In genomic region chr8:106462131-106462530, GRCm38 (mm10) we compare ENCODE assay signal across 41 mouse cellular contexts. TPM values are rescaled to one million over a fixed set of nuclear protein-coding genes. Genes with fewer than 3 reads are reported as not detected.
"Had no signal": no experiment of that assay in that cellular context is flagged by ENCODE, and none has a peak within 500 bp of the region (broad histone marks: within the 10 kb centered on the region; RNA-seq: fewer than 3 reads in every experiment).

No protein-coding gene starts in this region.

- H3K27ac ChIP-seq: heart, embryonic 15.5 days; hindbrain, embryonic 13.5 days; hindbrain, embryonic 15.5 days; hindbrain, postnatal 0 days; kidney, embryonic 15.5 days; kidney, postnatal 0 days; limb, embryonic 12.5 days had no signal

- H3K36me3 ChIP-seq: heart, embryonic 12.5 days; heart, embryonic 15.5 days; hindbrain, embryonic 13.5 days; hindbrain, embryonic 15.5 days; kidney, embryonic 15.5 days; limb, embryonic 12.5 days had no signal

- DNase-seq: forebrain, postnatal 0 days; gastrocnemius, postnatal 14 days; gastrocnemius, postnatal 36 days; heart, postnatal 14 days; heart, postnatal 36 days; kidney, adult 11 months; kidney, adult 9 months; kidney, postnatal 14 days; kidney, postnatal 36 days; layer of hippocampus, adult 9-11 months; layer of hippocampus, postnatal 36 days; left cerebral cortex, postnatal 4 days had no signal

- H3K4me2 ChIP-seq: heart, embryonic 12.5 days; heart, embryonic 15.5 days; hindbrain, embryonic 13.5 days; hindbrain, embryonic 15.5 days; kidney, embryonic 15.5 days; limb, embryonic 12.5 days had no signal

- H3K9me3 ChIP-seq: heart, embryonic 15.5 days; hindbrain, embryonic 13.5 days; kidney, embryonic 15.5 days; limb, embryonic 12.5 days had no signal

- H3K9ac ChIP-seq: forebrain, postnatal 0 days; heart, embryonic 12.5 days; heart, embryonic 15.5 days; hindbrain, embryonic 13.5 days; hindbrain, embryonic 15.5 days; kidney, embryonic 15.5 days; limb, embryonic 12.5 days had no signal

- H3K4me3 ChIP-seq: heart, embryonic 12.5 days; heart, embryonic 15.5 days; hindbrain, embryonic 13.5 days; hindbrain, embryonic 15.5 days; kidney, embryonic 15.5 days; limb, embryonic 12.5 days had no signal

- ATAC-seq: forebrain, postnatal 0 days; hindbrain, postnatal 0 days; intestine, embryonic 16.5 days had no signal

- H3K27me3 ChIP-seq: heart, embryonic 12.5 days; heart, embryonic 15.5 days; hindbrain, embryonic 13.5 days; hindbrain, embryonic 15.5 days; kidney, embryonic 15.5 days; limb, embryonic 12.5 days had no signal

- H3K4me1 ChIP-seq: hindbrain, embryonic 13.5 days; hindbrain, embryonic 15.5 days; limb, embryonic 12.5 days had no signal

RNA-seq across cellular contexts. Expression of gene 6030452D12Rik, which starts 38.2 kb away (rescaled TPM):
- total RNA-seq: forebrain, postnatal 0 days; gastrocnemius, adult 18-20 months; gastrocnemius, adult 8-10 months; gastrocnemius, postnatal 14 days; gastrocnemius, postnatal 36 days; heart, adult 8-10 months; heart, postnatal 14 days; heart, postnatal 36 days; hematopoietic stem cell, adult 5-6 weeks; hindbrain, postnatal 0 days; layer of hippocampus, adult 18-20 months; layer of hippocampus, adult 8-10 months; layer of hippocampus, postnatal 14 days; layer of hippocampus, postnatal 36 days; left cerebral cortex, adult 18-20 months; left cerebral cortex, adult 8-10 months; left cerebral cortex, postnatal 10 days; left cerebral cortex, postnatal 25 days; left cerebral cortex, postnatal 4 days; liver, adult 2 months had no signal
- polyA plus RNA-seq: forebrain, postnatal 0 days; gonadal fat pad, adult 2 months; heart, embryonic 12.5 days; heart, embryonic 15.5 days; heart, postnatal 0 days; hindbrain, embryonic 11.5 days; hindbrain, embryonic 13.5 days; hindbrain, embryonic 15.5 days; hindbrain, postnatal 0 days; intestine, embryonic 14.5 days; intestine, embryonic 16.5 days; kidney, adult 2 months; kidney, embryonic 15.5 days; kidney, postnatal 0 days; large intestine, adult 2 months; limb, embryonic 12.5 days; limb, embryonic 14.5 days; liver, adult 2 months; liver, embryonic 16.5 days had no signal

RNA-seq across cellular contexts. Expression of gene Cdh3, which starts 48.6 kb away (rescaled TPM):
- total RNA-seq: gastrocnemius, adult 18-20 months; hematopoietic stem cell, adult 5-6 weeks had no signal
